In the genomic region with DNA sequence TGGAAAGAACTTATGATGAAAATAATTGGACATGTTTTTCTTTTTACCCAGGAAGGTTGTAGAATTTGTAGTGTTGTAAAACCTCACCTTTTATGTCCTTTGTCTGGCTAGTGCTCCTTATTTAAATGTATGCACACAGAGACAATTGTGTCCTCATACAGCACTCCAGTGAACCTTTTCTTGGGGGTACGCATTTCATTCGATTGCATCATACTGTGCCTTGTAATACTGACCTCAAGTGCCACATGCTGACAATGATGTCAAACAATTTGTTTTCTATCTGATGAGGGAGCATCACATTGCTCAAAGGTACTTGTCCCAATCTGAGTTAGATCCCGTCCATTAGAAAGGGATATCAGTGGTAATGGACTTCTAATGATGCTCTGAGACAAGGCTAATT, we compare ENCODE assay signal across 23 mouse cellular contexts.
DNase-seq lines count a peak whose midpoint lies in the region; ATAC-seq and TF ChIP-seq lines count a peak whose summit lies in the region.
"Had no signal": no experiment of that assay in that cellular context is flagged by ENCODE, and none has a peak within 500 bp of the region (broad histone marks: within the 10 kb centered on the region; RNA-seq: fewer than 3 reads in every experiment).

No protein-coding gene starts in this region.

- no peaks in the 10 kb centered on the region for H3K9me3 ChIP-seq in MEL (replicated peaks; ENCODE audit: insufficient read depth, low read length)
- no peaks in the 10 kb centered on the region for H3K9me3 ChIP-seq in hindbrain, embryonic 14.5 days (ENCODE audit: control insufficient read depth, low read length)
- H3K9me3 ChIP-seq: G1E had no signal

- DNase-seq in MEL (ENCODE audit: low read depth, low spot score) (peak; percentile 29), MN1 (ENCODE audit: low spot score) (peak; percentile 72)
- DNase-seq in hindbrain, embryonic 14.5 days (ENCODE audit: low spot score) = no peak
- DNase-seq in lung, postnatal 25 days (ENCODE audit: low spot score) = no peak
- DNase-seq in spleen, adult 18-20 months = no peak
- DNase-seq: adrenal gland, adult 2 months; adrenal gland, adult 8-10 months; adrenal gland, postnatal 10 days; adrenal gland, postnatal 14 days; adrenal gland, postnatal 25 days; adrenal gland, postnatal 36 days; B cell, adult 2 months; cerebellum, adult 11 months; cerebellum, adult 11-12 months; cerebellum, adult 18-20 months; cerebellum, adult 2 months; cerebellum, adult 8-10 months had no signal

- no peak overlapping the region for H3K4me3 ChIP-seq in MEL (ENCODE audit: control insufficient read depth in 1 of 2, insufficient read depth in 1 of 2, low read depth in 2 of 2, low read length in 2 of 2)
- no peak overlapping the region for H3K4me3 ChIP-seq in myocyte
- H3K4me3 ChIP-seq in hindbrain, embryonic 14.5 days (replicated peaks; ENCODE audit: low read length) = no peak overlapping the region

- no peak for TF ChIP-seq EP300 in MEL (IDR thresholded peaks at IDR 0.05; ENCODE audit: low read depth in 1 of 2, low read length in 2 of 2)

- no peaks in the 10 kb centered on the region for H3K79me2 ChIP-seq in MEL (ENCODE audit: control insufficient read depth, insufficient read depth, low read length, poor library complexity)
- no peaks in the 10 kb centered on the region for H3K79me2 ChIP-seq in myocyte (ENCODE audit: control insufficient read depth, insufficient read depth)

- H3K36me3 ChIP-seq in MEL (ENCODE audit: control insufficient read depth in 1 of 2, insufficient read depth in 2 of 2, low read length in 2 of 2) (no peaks in the 10 kb centered on the region), myocyte (ENCODE audit: control insufficient read depth, insufficient read depth) (no peaks in the 10 kb centered on the region)
- H3K36me3 ChIP-seq in hindbrain, embryonic 14.5 days (replicated peaks; ENCODE audit: control insufficient read depth, insufficient read depth) = no peaks in the 10 kb centered on the region
- H3K36me3 ChIP-seq: G1E had no signal

- WGBS in hindbrain, embryonic 14.5 days = 75% methylated on average over 3 of the region's 3 CpGs

- H3K4me2 ChIP-seq in myocyte (ENCODE audit: low read depth) = no peak overlapping the region
- H3K4me2 ChIP-seq in hindbrain, embryonic 14.5 days (replicated peaks) = no peak overlapping the region

- no peak overlapping the region for H3K9ac ChIP-seq in MEL (ENCODE audit: control insufficient read depth, low read depth, low read length, poor library complexity, severe bottlenecking)
- H3K9ac ChIP-seq in hindbrain, embryonic 14.5 days = no peak overlapping the region

- TF ChIP-seq POLR2A in MEL (IDR thresholded peaks at IDR 0.05; ENCODE audit: control insufficient read depth in 1 of 2, insufficient read depth in 1 of 2, low read depth in 1 of 2, low read length in 2 of 2, poor library complexity in 1 of 2) = no peak
- TF ChIP-seq POLR2A in myocyte (IDR thresholded peaks at IDR 0.05; ENCODE audit: insufficient read length, low read depth) = no peak

- H3K27me3 ChIP-seq in MEL (ENCODE audit: control insufficient read depth in 1 of 2, insufficient read depth in 2 of 2, low read length in 2 of 2) = no peaks in the 10 kb centered on the region
- no peaks in the 10 kb centered on the region for H3K27me3 ChIP-seq in myocyte (ENCODE audit: control insufficient read depth, insufficient read depth, insufficient read length)
- H3K27me3 ChIP-seq in hindbrain, embryonic 14.5 days (ENCODE audit: control insufficient read depth, insufficient read depth, low read length) = no peaks in the 10 kb centered on the region
- H3K27me3 ChIP-seq: CH12.LX had no signal

- TF ChIP-seq RAD21 in MEL (IDR thresholded peaks at IDR 0.05; ENCODE audit: low read depth, low read length) = no peak

- no peak for TF ChIP-seq CTCF in MEL (IDR thresholded peaks at IDR 0.05 in 2 of 3, conservative IDR thresholded peaks at IDR 0.05 in 1 of 3; ENCODE audit: control insufficient read depth in 1 of 3, insufficient read depth in 1 of 3, low read depth in 2 of 3, low read length in 3 of 3, poor library complexity in 1 of 3, severe bottlenecking in 1 of 3)

- no peak overlapping the region for H3ac ChIP-seq in myocyte (ENCODE audit: control insufficient read depth, insufficient read length)

- no peaks in the 10 kb centered on the region for H3K4me1 ChIP-seq in MEL (ENCODE audit: control insufficient read depth in 1 of 2, insufficient read depth in 2 of 2, low read length in 2 of 2)
- 0 out of 2 replicates have a peak, but pooled peaks cover 3% of the 10 kb centered on the region for H3K4me1 ChIP-seq in hindbrain, embryonic 14.5 days (replicated peaks; ENCODE audit: control insufficient read depth, insufficient read depth, low read length)

- no peak overlapping the region for H3K27ac ChIP-seq in MEL (ENCODE audit: control insufficient read depth, low read depth, low read length)
- no peak overlapping the region for H3K27ac ChIP-seq in hindbrain, embryonic 14.5 days

- ATAC-seq in hindbrain, embryonic 14.5 days (ENCODE audit: low FRiP score) = no peak
- ATAC-seq: activated CD4-positive, CD25-positive, alpha-beta regulatory T cell, adult 4 months; CD4-positive, CD25-positive, alpha-beta regulatory T cell, adult 4 months; Patski had no signal

TF ChIP-seq in MEL, 35 proteins besides CTCF, POLR2A, EP300 and RAD21:
- TF ChIP-seq USF1 (IDR thresholded peaks at IDR 0.05; ENCODE audit: low read depth, low read length) (no peak), GATA1 (IDR thresholded peaks at IDR 0.05; ENCODE audit: low read depth, low read length) (no peak), TBP (IDR thresholded peaks at IDR 0.05; ENCODE audit: low read depth, low read length) (no peak), RCOR1 (IDR thresholded peaks at IDR 0.05; ENCODE audit: low read depth, low read length) (no peak), NELFE (IDR thresholded peaks at IDR 0.05; ENCODE audit: low read depth, low read length) (no peak), E2F4 (IDR thresholded peaks at IDR 0.05; ENCODE audit: borderline replicate concordance, low read depth, low read length) (no peak), MEF2A (IDR thresholded peaks at IDR 0.05; ENCODE audit: extremely low read depth, insufficient replicate concordance, low read depth, low read length, poor library complexity, severe bottlenecking) (no peak), GABPA (IDR thresholded peaks at IDR 0.05; ENCODE audit: low read depth, low read length) (no peak), MYB (IDR thresholded peaks at IDR 0.05; ENCODE audit: low read depth, low read length) (no peak), CHD2 (IDR thresholded peaks at IDR 0.05; ENCODE audit: low read length) (no peak), ELF1 (IDR thresholded peaks at IDR 0.05; ENCODE audit: low read depth, low read length) (no peak)

TF ChIP-seq in myocyte, 11 proteins besides CTCF, POLR2A, EP300 and RAD21:
- TF ChIP-seq MYOG (IDR thresholded peaks at IDR 0.05; ENCODE audit: control insufficient read depth in 1 of 3, insufficient read depth in 1 of 3, insufficient read length in 2 of 3, low read depth in 2 of 3) = no peak
- TF ChIP-seq CEBPB (IDR thresholded peaks at IDR 0.05; ENCODE audit: insufficient read depth, poor library complexity, severe bottlenecking) = peak; percentile 80

Comparison
In these comparisons a context has a peak if more than half of its experiments do, and no peak if none do; other contexts are left out.
1. DNase-seq: peak in MEL (single experiment) and MN1 (single experiment); none in hindbrain, embryonic 14.5 days (single experiment), lung, postnatal 25 days (single experiment) and spleen, adult 18-20 months (0 of 2).